Mouse (Mus musculus): ENCODE results near the gene Bglap. TPM values are rescaled to one million over a fixed set of nuclear protein-coding genes. Genes with fewer than 3 reads are reported as not detected.
"Not testable (repeated sequence)": the region's sequence is repeated elsewhere in the genome, so short reads cannot be mapped to it uniquely, and the experiment has no call there.

Bglap gene
- not detected in 2 replicates for polyA plus RNA-seq (2015; fragmentation: Nextera tagmentation; extraction: Ambion mirVana)

- no peaks in the 10 kb centered on the region for H3K9me3 ChIP-seq
- no peaks in the 10 kb centered on the region for H3K36me3 ChIP-seq
- H3K4me3 ChIP-seq = no peak within 1 kb of the TSS
- no peaks in the 10 kb centered on the region for H3K27me3 ChIP-seq (replicated peaks)
- H3K4me1 ChIP-seq = peaks cover 3% of the 10 kb centered on the region; the same call in 1 of the 2 replicates
- no peak for ATAC-seq (ENCODE audit: extremely low read depth, insufficient number of reproducible peaks, low FRiP score, low TSS enrichment)
- 66% methylated on average over 5 of the region's 5 CpGs for WGBS
- no peak within 1 kb of the TSS for H3K4me2 ChIP-seq
- H3K27ac ChIP-seq (replicated peaks) = no peak within 1 kb of the TSS
- no peak within 1 kb of the TSS for H3K9ac ChIP-seq
Observed at GRCm38 (mm10) chr3:88384364-88384763, at the start of gene Bglap. Bglap (minus strand) TSS chr3:88384464.

- H3K4me2 ChIP-seq; H3K27me3 ChIP-seq (replicated peaks); ATAC-seq (ENCODE audit: extremely low read depth, insufficient number of reproducible peaks, low FRiP score, low TSS enrichment); H3K36me3 ChIP-seq; H3K9ac ChIP-seq; H3K27ac ChIP-seq (replicated peaks); H3K4me3 ChIP-seq; H3K9me3 ChIP-seq: not testable (repeated sequence)
- 64% methylated on average over 8 of the region's 8 CpGs for WGBS
- H3K4me1 ChIP-seq = peaks cover 11% of the 10 kb centered on the region
Observed at GRCm38 (mm10) chr3:88428639-88429038, 44.4 kb upstream of the Bglap start.

GRCm38 (mm10) chr3:88427342-88427905 lies 43.2 kb upstream of the Bglap start:
- Histone ChIP-seq H3K4me3 (no peak overlapping the region), H3K9ac (no peak overlapping the region), H3K9me3 (no peaks in the 10 kb centered on the region), H3K4me2 (no peak overlapping the region), H3K27me3 (replicated peaks) (no peaks in the 10 kb centered on the region), H3K27ac (replicated peaks) (no peak overlapping the region), H3K4me1 (peaks cover 19% of the 10 kb centered on the region), H3K36me3 (no peaks in the 10 kb centered on the region)
- no peak for ATAC-seq (ENCODE audit: extremely low read depth, insufficient number of reproducible peaks, low FRiP score, low TSS enrichment)
- 62% methylated on average over 4 of the region's 4 CpGs for WGBS

GRCm38 (mm10) chr3:88425708-88426420 lies 41.6 kb upstream of the Bglap start:
- ATAC-seq (ENCODE audit: extremely low read depth, insufficient number of reproducible peaks, low FRiP score, low TSS enrichment) = no peak
- no peaks in the 10 kb centered on the region for H3K27me3 ChIP-seq (replicated peaks)
- no peaks in the 10 kb centered on the region for H3K9me3 ChIP-seq
- H3K27ac ChIP-seq (replicated peaks) = no peak overlapping the region
- H3K4me1 ChIP-seq = peaks cover 23% of the 10 kb centered on the region
- H3K9ac ChIP-seq = no peak overlapping the region; the same call in 1 of the 2 replicates
- peaks cover 5% of the 10 kb centered on the region for H3K36me3 ChIP-seq
- peak overlapping the region; percentile 94 for H3K4me2 ChIP-seq
- H3K4me3 ChIP-seq = peak overlapping the region; percentile 75; the same call in 1 of the 2 replicates
- WGBS = 78% methylated on average over 10 of the region's 10 CpGs

GRCm38 (mm10) chr3:88425330-88425689 lies 41.0 kb upstream of the Bglap start:
- H3K27ac ChIP-seq (replicated peaks) = no peak overlapping the region
- peak overlapping the region; percentile 70 for H3K9ac ChIP-seq
- no peaks in the 10 kb centered on the region for H3K27me3 ChIP-seq (replicated peaks)
- ATAC-seq (ENCODE audit: extremely low read depth, insufficient number of reproducible peaks, low FRiP score, low TSS enrichment) = no peak
- H3K4me1 ChIP-seq = peaks cover 23% of the 10 kb centered on the region
- 8% methylated on average over 2 of the region's 2 CpGs for WGBS
- peak overlapping the region; percentile 75 for H3K4me3 ChIP-seq
- no peaks in the 10 kb centered on the region for H3K9me3 ChIP-seq
- peak overlapping the region; percentile 94 for H3K4me2 ChIP-seq
- peaks cover 10% of the 10 kb centered on the region for H3K36me3 ChIP-seq

- WGBS = 2% methylated on average over 35 of the region's 35 CpGs
- Histone ChIP-seq H3K9me3 (no peaks in the 10 kb centered on the region), H3K4me2 (peak within 1 kb of the TSS; percentile 94), H3K36me3 (peaks cover 16% of the 10 kb centered on the region), H3K4me3 (peak within 1 kb of the TSS; percentile 75), H3K9ac (peak within 1 kb of the TSS; percentile 87), H3K27ac (replicated peaks) (no peak within 1 kb of the TSS), H3K4me1 (peaks cover 23% of the 10 kb centered on the region), H3K27me3 (replicated peaks) (no peaks in the 10 kb centered on the region)
- peak; percentile 99 for ATAC-seq (ENCODE audit: extremely low read depth, insufficient number of reproducible peaks, low FRiP score, low TSS enrichment)
Observed at GRCm38 (mm10) chr3:88424605-88425329, 40.5 kb upstream of the Bglap start, which contains the start of gene Slc25a44. Slc25a44 (minus strand) TSS chr3:88425139.

GRCm38 (mm10) chr3:88422020-88422720 lies 37.9 kb upstream of the Bglap start:
- H3K27me3 ChIP-seq (replicated peaks) = no peaks in the 10 kb centered on the region
- H3K36me3 ChIP-seq = peaks cover 42% of the 10 kb centered on the region
- H3K27ac ChIP-seq (replicated peaks) = no peak overlapping the region
- H3K4me2 ChIP-seq = no peak overlapping the region
- H3K9ac ChIP-seq = peak overlapping the region; percentile 50; the same call in 1 of the 2 replicates
- H3K9me3 ChIP-seq = no peaks in the 10 kb centered on the region
- H3K4me1 ChIP-seq = peaks cover 23% of the 10 kb centered on the region
- no peak for ATAC-seq (ENCODE audit: extremely low read depth, insufficient number of reproducible peaks, low FRiP score, low TSS enrichment)
- 34% methylated on average over 9 of the region's 9 CpGs for WGBS
- H3K4me3 ChIP-seq = no peak overlapping the region

- Histone ChIP-seq H3K36me3 (peaks cover 56% of the 10 kb centered on the region), H3K4me2 (no peak overlapping the region), H3K27ac (replicated peaks) (no peak overlapping the region), H3K27me3 (replicated peaks) (no peaks in the 10 kb centered on the region), H3K9ac (no peak overlapping the region), H3K9me3 (no peaks in the 10 kb centered on the region), H3K4me3 (no peak overlapping the region), H3K4me1 (peaks cover 25% of the 10 kb centered on the region)
- no peak for ATAC-seq (ENCODE audit: extremely low read depth, insufficient number of reproducible peaks, low FRiP score, low TSS enrichment)
- WGBS = 89% methylated on average over 19 of the region's 19 CpGs
Observed at GRCm38 (mm10) chr3:88420771-88421170, 36.5 kb upstream of the Bglap start.

- Histone ChIP-seq H3K4me2 (no peak overlapping the region), H3K9me3 (no peaks in the 10 kb centered on the region), H3K9ac (0 out of 2 replicates have a peak overlapping the region, but pooled peaks have one; percentile 14), H3K4me1 (peaks cover 15% of the 10 kb centered on the region), H3K4me3 (no peak overlapping the region), H3K36me3 (peaks cover 83% of the 10 kb centered on the region), H3K27ac (replicated peaks) (no peak overlapping the region), H3K27me3 (replicated peaks) (no peaks in the 10 kb centered on the region)
- 82% methylated on average over 6 of the region's 6 CpGs for WGBS
- no peak for ATAC-seq (ENCODE audit: extremely low read depth, insufficient number of reproducible peaks, low FRiP score, low TSS enrichment)
Observed at GRCm38 (mm10) chr3:88418016-88418415, 33.8 kb upstream of the Bglap start.

- H3K4me2 ChIP-seq = no peak overlapping the region
- H3K27me3 ChIP-seq (replicated peaks) = no peaks in the 10 kb centered on the region
- H3K4me3 ChIP-seq = no peak overlapping the region
- H3K36me3 ChIP-seq = peaks cover 95% of the 10 kb centered on the region
- no peak for ATAC-seq (ENCODE audit: extremely low read depth, insufficient number of reproducible peaks, low FRiP score, low TSS enrichment)
- H3K9me3 ChIP-seq = no peaks in the 10 kb centered on the region
- peaks cover 13% of the 10 kb centered on the region for H3K4me1 ChIP-seq
- H3K27ac ChIP-seq (replicated peaks) = no peak overlapping the region
- H3K9ac ChIP-seq = peak overlapping the region; percentile 37; the same call in 1 of the 2 replicates
- WGBS = 46% methylated on average over 4 of the region's 4 CpGs
Observed at GRCm38 (mm10) chr3:88415668-88416067, 31.4 kb upstream of the Bglap start.

GRCm38 (mm10) chr3:88412636-88413035 lies 28.4 kb upstream of the Bglap start:
- H3K4me1 ChIP-seq = peaks cover 35% of the 10 kb centered on the region
- ATAC-seq (ENCODE audit: extremely low read depth, insufficient number of reproducible peaks, low FRiP score, low TSS enrichment) = no peak
- no peak overlapping the region for H3K4me2 ChIP-seq
- no peak overlapping the region for H3K4me3 ChIP-seq
- WGBS = 79% methylated on average over 11 of the region's 11 CpGs
- H3K9me3 ChIP-seq = no peaks in the 10 kb centered on the region
- H3K27me3 ChIP-seq (replicated peaks) = no peaks in the 10 kb centered on the region
- no peak overlapping the region for H3K27ac ChIP-seq (replicated peaks)
- H3K36me3 ChIP-seq = peaks cover 68% of the 10 kb centered on the region
- H3K9ac ChIP-seq = no peak overlapping the region
